Mouse (Mus musculus): ENCODE results near the gene Filip1. TPM values are rescaled to one million over a fixed set of nuclear protein-coding genes. Genes with fewer than 3 reads are reported as not detected.

Filip1 gene
- polyA plus RNA-seq, 1 experiment from 2014 or later: 26.5 TPM

DNA sequence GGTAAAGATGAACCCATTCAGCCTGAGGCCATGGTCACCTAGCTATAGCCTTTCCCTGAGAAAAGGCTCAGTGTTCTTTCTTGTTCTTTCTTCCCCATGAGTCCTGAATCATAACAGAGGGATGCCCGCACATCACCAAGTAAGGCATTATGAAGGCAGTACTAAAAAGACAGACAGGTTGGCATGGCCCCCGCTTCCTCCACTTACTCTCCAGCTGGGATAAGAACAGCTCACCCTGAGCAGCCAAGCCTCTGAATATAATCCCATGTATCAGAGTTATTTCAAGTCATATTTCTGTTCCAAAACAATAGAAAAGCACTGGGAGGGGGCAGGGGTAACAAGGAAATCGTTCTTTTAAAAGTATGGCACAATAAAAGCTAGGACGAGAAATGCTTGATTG, 86.7 kb downstream of the Filip1 start:
- no peaks in the 10 kb centered on the region for H3K9me3 ChIP-seq (replicated peaks)
- no peak overlapping the region for H3K9ac ChIP-seq
- ATAC-seq (ENCODE audit: insufficient number of reproducible peaks, low FRiP score): no peak
- no peak overlapping the region for H3K4me2 ChIP-seq
- no peaks in the 10 kb centered on the region for H3K27me3 ChIP-seq (replicated peaks)
- peak overlapping the region; percentile 58; the same call in 1 of the 2 replicates for H3K27ac ChIP-seq (ENCODE audit: poor library complexity, severe bottlenecking)
- no peak overlapping the region for H3K4me3 ChIP-seq
- WGBS: 84% methylated on average over 4 of the region's 4 CpGs
- H3K4me1 ChIP-seq (replicated peaks): peaks cover 36% of the 10 kb centered on the region
- H3K36me3 ChIP-seq: no peaks in the 10 kb centered on the region

DNA sequence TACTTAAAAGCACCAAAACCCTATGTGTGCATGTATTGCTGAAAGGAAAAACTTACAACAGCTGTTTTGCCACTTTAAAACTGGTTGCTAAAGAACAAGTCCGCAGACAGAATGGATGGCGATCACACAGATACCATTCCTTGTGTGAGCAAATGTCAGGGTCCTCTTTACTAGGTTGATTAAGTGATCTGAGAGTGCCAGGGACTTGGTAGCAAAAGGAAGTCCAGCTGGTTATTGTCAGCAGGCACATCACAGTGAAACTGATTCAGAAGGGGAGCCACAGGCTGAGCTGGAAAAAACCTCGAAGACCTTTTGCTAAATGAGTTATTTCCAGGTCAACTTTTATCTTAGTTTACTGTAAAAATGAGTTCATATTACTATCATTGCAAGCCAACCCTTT, 89.4 kb downstream of the Filip1 start:
- Histone ChIP-seq H3K9me3 (replicated peaks) (no peaks in the 10 kb centered on the region), H3K27ac (ENCODE audit: poor library complexity, severe bottlenecking) (peak overlapping the region; percentile 33; the same call in 1 of the 2 replicates), H3K36me3 (no peaks in the 10 kb centered on the region), H3K27me3 (replicated peaks) (no peaks in the 10 kb centered on the region), H3K9ac (no peak overlapping the region), H3K4me1 (replicated peaks) (peaks cover 59% of the 10 kb centered on the region), H3K4me2 (no peak overlapping the region), H3K4me3 (no peak overlapping the region)
- no peak for ATAC-seq (ENCODE audit: insufficient number of reproducible peaks, low FRiP score)
- WGBS: 46% methylated on average over 3 of the region's 3 CpGs

DNA sequence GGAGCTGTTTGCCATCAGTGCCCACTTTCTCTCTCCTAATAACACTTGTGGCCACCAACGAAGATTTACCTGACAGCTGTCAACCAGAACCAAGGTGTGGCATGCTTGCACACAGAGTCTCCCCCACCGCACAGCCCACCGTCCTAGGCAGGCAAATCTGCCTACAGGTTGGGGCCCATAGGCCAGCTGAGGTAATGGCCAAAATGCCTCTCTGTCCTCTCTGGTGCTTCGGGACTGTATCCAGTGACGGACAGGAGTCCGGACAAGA, 90.2 kb downstream of the Filip1 start:
- no peaks in the 10 kb centered on the region for H3K36me3 ChIP-seq
- H3K9me3 ChIP-seq (replicated peaks): no peaks in the 10 kb centered on the region
- H3K27ac ChIP-seq (ENCODE audit: poor library complexity, severe bottlenecking): peak overlapping the region; percentile 22
- H3K4me3 ChIP-seq: no peak overlapping the region
- no peaks in the 10 kb centered on the region for H3K27me3 ChIP-seq (replicated peaks)
- 62% methylated on average over 6 of the region's 6 CpGs for WGBS
- no peak for ATAC-seq (ENCODE audit: insufficient number of reproducible peaks, low FRiP score)
- 0 out of 2 replicates have a peak overlapping the region, but pooled peaks have one; percentile 1 for H3K9ac ChIP-seq
- H3K4me1 ChIP-seq (replicated peaks): peaks cover 65% of the 10 kb centered on the region
- H3K4me2 ChIP-seq: peak overlapping the region; percentile 25; the same call in 1 of the 2 replicates

DNA sequence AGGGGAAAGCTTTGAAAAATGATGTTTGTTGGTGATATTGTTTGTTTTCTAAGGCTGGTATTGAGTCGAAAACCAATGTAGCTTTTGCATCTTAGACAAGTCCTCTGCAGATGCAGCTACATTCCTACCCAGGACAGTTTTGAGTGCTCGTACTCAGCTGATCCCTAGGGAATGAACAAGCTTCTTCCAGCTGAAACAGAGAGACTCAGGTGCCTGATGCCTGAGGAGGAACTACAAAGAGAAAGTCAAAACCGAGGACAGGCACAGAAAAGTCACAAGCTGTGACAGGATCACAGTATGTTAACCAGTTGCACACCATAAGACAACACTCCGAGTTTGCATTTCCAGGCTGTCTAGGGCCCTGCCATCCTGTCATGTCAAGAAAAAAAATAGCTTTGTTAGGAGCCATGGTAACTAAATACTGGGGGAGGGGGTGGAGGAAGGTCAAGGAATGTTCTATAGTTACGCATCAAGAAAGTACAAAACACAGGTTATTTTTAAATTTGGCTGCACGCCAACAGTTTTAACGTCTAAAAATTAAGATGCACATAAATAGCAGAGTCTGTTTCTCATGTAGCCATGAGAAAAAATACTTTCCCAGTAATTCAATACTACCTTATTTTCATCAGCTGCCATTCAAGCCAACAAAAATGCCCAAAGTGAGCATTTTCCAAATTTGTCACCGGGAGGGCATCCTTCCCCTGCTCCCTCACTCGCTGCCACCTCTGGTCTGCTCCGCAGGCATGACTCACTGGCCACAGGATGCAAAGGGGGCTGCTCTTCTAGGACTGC, 90.8 kb downstream of the Filip1 start:
- Histone ChIP-seq H3K4me3 (no peak overlapping the region), H3K9me3 (replicated peaks) (no peaks in the 10 kb centered on the region), H3K27me3 (replicated peaks) (no peaks in the 10 kb centered on the region), H3K36me3 (no peaks in the 10 kb centered on the region), H3K4me1 (replicated peaks) (peaks cover 63% of the 10 kb centered on the region), H3K27ac (ENCODE audit: poor library complexity, severe bottlenecking) (peak overlapping the region; percentile 35), H3K4me2 (peak overlapping the region; percentile 25; the same call in 1 of the 2 replicates), H3K9ac (0 out of 2 replicates have a peak overlapping the region, but pooled peaks have one; percentile 1)
- 37% methylated on average over 10 of the region's 10 CpGs for WGBS
- ATAC-seq (ENCODE audit: insufficient number of reproducible peaks, low FRiP score): 0 out of 2 replicates have a peak, but pooled peaks have one; percentile 28

DNA sequence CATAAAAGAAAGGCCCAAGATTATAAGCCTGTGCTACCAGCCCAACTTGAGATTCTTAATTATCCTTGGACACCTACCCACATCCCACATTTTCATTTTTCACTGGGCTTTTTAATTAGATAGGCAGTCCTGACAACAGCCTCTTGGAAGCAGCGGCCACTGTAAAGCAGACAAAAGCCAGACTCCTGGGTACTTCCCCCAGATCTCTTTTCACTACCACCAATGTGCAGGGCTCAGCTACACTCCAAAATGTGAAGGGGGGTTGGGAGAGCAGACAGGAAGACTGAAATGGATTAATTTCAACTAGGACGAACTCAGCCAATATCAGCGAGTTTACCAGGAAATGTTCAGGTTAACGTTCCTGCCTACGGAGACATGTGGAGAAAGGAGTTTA, 92.1 kb downstream of the Filip1 start:
- H3K36me3 ChIP-seq: peaks cover 4% of the 10 kb centered on the region; the same call in 1 of the 2 replicates
- no peaks in the 10 kb centered on the region for H3K27me3 ChIP-seq (replicated peaks)
- ATAC-seq (ENCODE audit: insufficient number of reproducible peaks, low FRiP score): no peak
- peak overlapping the region; percentile 60; the same call in 1 of the 2 replicates for H3K4me2 ChIP-seq
- peak overlapping the region; percentile 26; the same call in 1 of the 2 replicates for H3K9ac ChIP-seq
- peak overlapping the region; percentile 89 for H3K27ac ChIP-seq (ENCODE audit: poor library complexity, severe bottlenecking)
- no peaks in the 10 kb centered on the region for H3K9me3 ChIP-seq (replicated peaks)
- peaks cover 52% of the 10 kb centered on the region for H3K4me1 ChIP-seq (replicated peaks)
- WGBS: 40% methylated on average over 5 of the region's 5 CpGs
- H3K4me3 ChIP-seq: no peak overlapping the region

DNA sequence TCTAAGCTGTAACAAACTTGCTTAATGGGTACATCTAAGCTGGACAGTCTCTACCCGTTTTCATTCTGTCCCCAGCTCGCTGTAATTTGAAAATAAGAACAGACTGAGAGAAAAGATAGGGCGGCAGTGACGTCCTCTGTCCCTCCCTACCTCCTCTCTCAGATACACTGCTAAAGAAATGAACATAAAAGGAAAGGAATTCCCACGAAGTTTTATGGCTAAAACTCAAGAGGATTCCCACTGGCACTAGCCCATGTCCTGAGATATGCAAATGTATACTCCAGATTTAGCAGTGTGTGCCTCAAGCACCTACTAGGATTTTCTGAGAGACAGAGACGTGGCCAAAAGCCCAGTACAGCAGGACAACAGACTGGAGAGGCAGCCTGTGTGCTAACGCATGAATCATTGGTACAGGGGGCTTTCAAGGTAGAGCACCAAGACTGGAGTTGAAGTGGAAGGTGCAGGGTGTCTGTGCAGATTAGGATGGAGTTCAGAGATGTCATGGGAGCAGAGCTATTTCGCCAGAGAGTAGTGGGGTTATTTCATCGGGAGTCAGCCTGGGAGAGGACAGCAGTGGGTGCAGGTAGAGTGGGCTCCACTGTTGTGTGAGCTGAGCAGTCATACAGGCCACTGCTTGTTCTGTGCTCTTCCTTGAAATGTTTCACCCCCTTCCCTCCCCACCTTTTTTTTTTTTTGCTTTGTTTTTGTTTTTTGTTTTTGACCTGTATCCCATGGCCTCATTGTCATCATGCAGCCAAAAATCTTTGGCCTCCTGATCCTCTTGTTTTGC, 92.7 kb downstream of the Filip1 start:
- ATAC-seq (ENCODE audit: insufficient number of reproducible peaks, low FRiP score): peak; percentile 36; the same call in 1 of the 2 replicates
- peak overlapping the region; percentile 26 for H3K9ac ChIP-seq

DNA sequence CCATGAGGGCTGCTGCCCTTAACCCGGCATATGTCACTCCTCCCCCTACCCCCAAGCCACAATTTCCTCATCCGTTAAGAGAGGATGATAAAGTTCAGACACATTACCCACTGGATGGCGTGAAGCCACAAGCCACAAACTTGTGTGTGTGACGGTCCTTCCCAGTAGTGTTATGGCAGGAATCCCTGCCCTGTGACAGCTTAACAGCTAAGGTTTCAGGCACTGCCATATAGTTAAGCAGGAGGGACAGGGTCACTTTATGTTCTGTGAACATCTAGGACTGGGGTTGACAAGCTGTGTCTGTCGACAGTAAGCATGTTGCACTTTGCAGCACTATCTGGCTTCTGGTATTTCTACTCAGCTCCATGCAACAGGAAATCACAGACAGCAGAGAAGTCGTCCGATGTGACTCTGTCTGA, 93.3 kb downstream of the Filip1 start:
- ATAC-seq (ENCODE audit: insufficient number of reproducible peaks, low FRiP score): peak; percentile 38
- peaks cover 59% of the 10 kb centered on the region for H3K4me1 ChIP-seq (replicated peaks)
- H3K4me2 ChIP-seq: peak overlapping the region; percentile 60
- no peak overlapping the region for H3K4me3 ChIP-seq
- peak overlapping the region; percentile 26 for H3K9ac ChIP-seq
- 7% methylated on average over 7 of the region's 7 CpGs for WGBS
- H3K27ac ChIP-seq (ENCODE audit: poor library complexity, severe bottlenecking): peak overlapping the region; percentile 89
- H3K27me3 ChIP-seq (replicated peaks): no peaks in the 10 kb centered on the region
- H3K9me3 ChIP-seq (replicated peaks): no peaks in the 10 kb centered on the region
- peaks cover 4% of the 10 kb centered on the region; the same call in 1 of the 2 replicates for H3K36me3 ChIP-seq

More for the DNA sequence above, 92.7 kb downstream of the Filip1 start:
- peak overlapping the region; percentile 60 for H3K4me2 ChIP-seq
- no peaks in the 10 kb centered on the region for H3K9me3 ChIP-seq (replicated peaks)
- H3K4me1 ChIP-seq (replicated peaks): peaks cover 56% of the 10 kb centered on the region
- 26% methylated on average over 9 of the region's 9 CpGs for WGBS
- peaks cover 4% of the 10 kb centered on the region; the same call in 1 of the 2 replicates for H3K36me3 ChIP-seq
- peak overlapping the region; percentile 89 for H3K27ac ChIP-seq (ENCODE audit: poor library complexity, severe bottlenecking)
- no peaks in the 10 kb centered on the region for H3K27me3 ChIP-seq (replicated peaks)
- H3K4me3 ChIP-seq: peak overlapping the region; percentile 7; the same call in 1 of the 2 replicates

DNA sequence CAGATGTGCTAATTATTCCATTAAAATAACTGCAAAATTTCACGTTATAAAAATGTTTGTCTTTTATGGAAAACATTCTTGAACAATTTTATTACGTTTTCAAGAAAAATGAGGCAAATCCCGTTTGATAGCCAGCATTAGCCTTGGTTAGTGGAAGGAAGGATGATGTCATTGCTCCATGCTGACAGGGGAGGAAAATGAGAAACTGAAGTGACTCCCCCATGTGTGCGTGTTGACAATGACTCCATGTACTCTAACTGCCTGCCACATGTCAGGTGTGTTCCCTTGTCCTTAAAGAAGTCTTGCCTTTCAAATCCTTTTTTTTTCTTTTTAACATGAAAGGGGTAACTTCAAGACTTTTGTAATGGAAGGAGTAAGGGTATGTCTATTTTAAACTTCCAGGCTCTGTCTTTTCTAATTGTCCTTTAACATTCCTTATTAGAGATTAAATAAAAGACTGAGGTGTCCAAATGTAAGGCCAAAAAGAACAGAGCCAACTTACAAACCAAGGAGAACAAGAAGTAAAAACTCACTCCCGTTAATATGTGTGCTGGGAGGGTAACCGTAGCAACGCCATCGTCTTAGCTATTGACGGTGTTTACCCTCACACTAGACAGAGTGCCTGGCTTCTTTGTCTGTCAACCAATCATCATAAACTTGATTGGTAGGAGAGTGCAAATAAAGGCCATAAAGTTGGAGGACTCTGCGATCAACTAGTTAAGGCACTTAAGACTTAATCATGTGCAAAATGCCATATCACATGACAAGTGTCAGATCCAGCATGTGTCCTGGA, 94.1 kb downstream of the Filip1 start:
- H3K9me3 ChIP-seq (replicated peaks): no peaks in the 10 kb centered on the region
- peaks cover 66% of the 10 kb centered on the region for H3K4me1 ChIP-seq (replicated peaks)
- H3K27ac ChIP-seq (ENCODE audit: poor library complexity, severe bottlenecking): peak overlapping the region; percentile 89
- no peak for ATAC-seq (ENCODE audit: insufficient number of reproducible peaks, low FRiP score)
- no peak overlapping the region for H3K9ac ChIP-seq
- no peaks in the 10 kb centered on the region for H3K27me3 ChIP-seq (replicated peaks)
- 70% methylated on average over 10 of the region's 10 CpGs for WGBS
- peaks cover 4% of the 10 kb centered on the region; the same call in 1 of the 2 replicates for H3K36me3 ChIP-seq
- no peak overlapping the region for H3K4me3 ChIP-seq
- peak overlapping the region; percentile 60; the same call in 1 of the 2 replicates for H3K4me2 ChIP-seq

DNA sequence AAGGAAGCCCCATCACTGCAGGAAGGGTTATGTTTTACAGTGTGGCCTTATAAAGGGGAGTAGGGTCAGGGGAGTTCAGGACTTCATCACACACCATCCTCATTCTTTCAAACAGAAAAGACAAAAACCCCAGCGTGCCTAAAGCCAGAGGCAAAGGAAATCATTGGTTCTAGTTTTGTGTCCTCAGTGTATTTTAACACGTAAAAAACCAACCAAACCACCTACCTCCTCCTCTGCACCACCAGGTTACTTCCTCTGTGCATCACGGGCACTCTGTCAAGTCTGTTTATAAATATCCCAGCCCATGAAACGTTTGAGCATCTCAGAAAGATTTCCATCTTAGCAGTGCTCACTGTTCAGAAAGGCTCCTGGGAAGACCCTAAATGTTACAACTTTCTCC, 98.4 kb downstream of the Filip1 start:
- WGBS: 43% methylated on average over 4 of the region's 4 CpGs
- peaks cover 7% of the 10 kb centered on the region; the same call in 1 of the 2 replicates for H3K36me3 ChIP-seq
- no peak overlapping the region for H3K4me2 ChIP-seq
- H3K4me3 ChIP-seq: no peak overlapping the region
- ATAC-seq (ENCODE audit: insufficient number of reproducible peaks, low FRiP score): no peak
- 0 out of 2 replicates have a peak, but pooled peaks cover 3% of the 10 kb centered on the region for H3K9me3 ChIP-seq (replicated peaks)
- no peak overlapping the region for H3K9ac ChIP-seq
- no peaks in the 10 kb centered on the region for H3K27me3 ChIP-seq (replicated peaks)
- peaks cover 41% of the 10 kb centered on the region for H3K4me1 ChIP-seq (replicated peaks)
- H3K27ac ChIP-seq (ENCODE audit: poor library complexity, severe bottlenecking): no peak overlapping the region

DNA sequence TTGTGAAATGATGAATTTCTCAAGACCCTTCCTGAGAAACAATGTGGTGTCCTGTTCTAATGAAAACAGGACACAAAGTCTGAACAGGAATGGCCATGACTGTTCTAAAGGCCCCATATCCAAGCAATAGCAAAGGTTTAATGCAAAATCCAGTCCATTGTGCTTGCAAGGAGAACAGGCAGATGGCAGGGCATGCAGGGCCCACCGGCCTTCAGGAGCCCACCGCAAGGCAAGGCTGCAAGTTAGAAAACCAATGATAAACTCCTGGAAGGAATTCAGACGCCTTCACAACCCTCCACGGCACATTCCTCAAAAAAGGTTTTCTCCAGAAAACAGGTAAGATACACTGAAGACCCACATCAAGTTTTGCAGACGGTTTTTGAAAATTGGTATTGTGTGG, 99.7 kb downstream of the Filip1 start:
- Histone ChIP-seq H3K4me3 (no peak overlapping the region), H3K4me1 (replicated peaks) (peaks cover 35% of the 10 kb centered on the region), H3K36me3 (peaks cover 7% of the 10 kb centered on the region; the same call in 1 of the 2 replicates), H3K27ac (ENCODE audit: poor library complexity, severe bottlenecking) (no peak overlapping the region), H3K27me3 (replicated peaks) (no peaks in the 10 kb centered on the region), H3K9ac (no peak overlapping the region), H3K9me3 (replicated peaks) (0 out of 2 replicates have a peak, but pooled peaks cover 3% of the 10 kb centered on the region), H3K4me2 (no peak overlapping the region)
- 77% methylated on average over 5 of the region's 5 CpGs for WGBS
- ATAC-seq (ENCODE audit: insufficient number of reproducible peaks, low FRiP score): no peak

All from heart, embryonic 12.5 days (tissue).